Mouse (Mus musculus) C2C12 (cell line): ENCODE results near the gene Fam120b.

Source experiments
- CTCF ChIP-seq: IDR thresholded peaks from one replicate; pipeline ENCODE4 v1.5.1; 2011; ENCODE audit not compliant: control insufficient read depth, insufficient read depth, insufficient read length
- FOSL1 ChIP-seq: IDR thresholded peaks from one replicate; pipeline ENCODE4 v1.8.0; 2011; ENCODE audit warnings: mild to moderate bottlenecking, low read length; ENCODE audit not compliant: poor library complexity, insufficient read depth, severe bottlenecking
- MAX ChIP-seq: IDR thresholded peaks from one replicate; pipeline ENCODE4 v1.6.1; 2011; ENCODE audit warnings: mild to moderate bottlenecking, control low read depth
- MYOD1 ChIP-seq: IDR thresholded peaks from one replicate; pipeline ENCODE4 v1.6.1; 2011; ENCODE audit warnings: low read depth; ENCODE audit not compliant: control insufficient read depth, insufficient read length
- USF1 ChIP-seq: IDR thresholded peaks from one replicate; pipeline ENCODE4 v1.6.1; 2011; ENCODE audit warnings: low read depth, mild to moderate bottlenecking, control low read depth, moderate library complexity

DNA sequence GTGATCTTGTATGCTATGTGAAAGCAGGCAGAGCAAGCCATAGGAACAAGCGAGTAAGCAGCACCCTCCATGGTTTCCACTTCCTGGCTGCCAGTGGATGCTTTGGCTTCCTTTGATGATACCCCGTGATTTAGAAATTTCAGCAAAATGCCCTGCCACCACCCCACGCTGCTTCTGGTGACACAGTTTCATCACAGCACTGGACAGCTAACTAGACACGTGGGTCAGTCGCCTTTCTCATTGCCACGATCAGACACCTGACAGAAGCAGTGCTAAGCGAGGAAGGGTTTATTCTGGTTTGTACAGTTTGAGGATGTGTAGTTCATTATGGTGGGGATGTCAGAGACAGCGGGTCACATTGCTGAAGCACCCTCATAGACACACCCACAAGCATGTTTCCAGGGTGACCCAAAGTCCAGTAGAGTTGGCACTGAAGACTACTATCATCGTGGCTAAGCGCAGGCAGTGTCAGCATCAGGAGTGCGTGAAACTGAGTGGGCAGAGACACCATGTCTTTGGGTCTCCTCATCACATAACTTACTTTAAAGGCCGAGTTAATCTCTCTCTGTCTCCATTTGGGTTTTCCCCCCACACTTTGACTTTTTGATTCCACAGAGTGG lies 20.7 kb downstream of the Fam120b start:
- TF ChIP-seq CTCF (no peak), USF1 (no peak), MYOD1 (no peak), MAX (no peak), FOSL1 (no peak)
